Comparison of ENCODE assay signal across 9 mouse cellular contexts in genomic region chr5:35530442-35530841, GRCm38 (mm10). TPM values are rescaled to one million over a fixed set of nuclear protein-coding genes. Genes with fewer than 3 reads are reported as not detected.
DNase-seq lines count a peak whose midpoint lies in the region; ATAC-seq and TF ChIP-seq lines count a peak whose summit lies in the region.
"Had no signal": no experiment of that assay in that cellular context is flagged by ENCODE, and none has a peak within 500 bp of the region (broad histone marks: within the 10 kb centered on the region; RNA-seq: fewer than 3 reads in every experiment).

No protein-coding gene starts in this region.

- H3K4me3 ChIP-seq in hindbrain, embryonic 14.5 days (replicated peaks; ENCODE audit: low read length) = no peak overlapping the region
- H3K4me3 ChIP-seq in hindbrain, embryonic 13.5 days = no peak overlapping the region
- H3K4me3 ChIP-seq in MEL (ENCODE audit: control insufficient read depth in 1 of 2, insufficient read depth in 1 of 2, low read depth in 2 of 2, low read length in 2 of 2) = no peak overlapping the region
- H3K4me3 ChIP-seq in neural tube, embryonic 14.5 days (ENCODE audit: low read depth, low read length) = no peak overlapping the region
- H3K4me3 ChIP-seq: midbrain, embryonic 12.5 days had no signal

- 15% methylated on average over 4 of the region's 4 CpGs for WGBS in hindbrain, embryonic 14.5 days
- 20% methylated on average over 4 of the region's 4 CpGs for WGBS in hindbrain, embryonic 13.5 days
- WGBS in neural tube, embryonic 14.5 days = 10% methylated on average over 4 of the region's 4 CpGs

- ATAC-seq in hindbrain, embryonic 14.5 days (ENCODE audit: low FRiP score) = no peak
- no peak for ATAC-seq in hindbrain, embryonic 13.5 days (ENCODE audit: low FRiP score)
- ATAC-seq in neural tube, embryonic 14.5 days (ENCODE audit: low read depth) = peak; percentile 70; the same call in 1 of the 2 replicates

- peaks cover 11% of the 10 kb centered on the region for H3K27me3 ChIP-seq in hindbrain, embryonic 14.5 days (ENCODE audit: control insufficient read depth, insufficient read depth, low read length)
- peaks cover 28% of the 10 kb centered on the region for H3K27me3 ChIP-seq in hindbrain, embryonic 13.5 days
- H3K27me3 ChIP-seq in MEL (ENCODE audit: control insufficient read depth in 1 of 2, insufficient read depth in 2 of 2, low read length in 2 of 2) = no peaks in the 10 kb centered on the region
- H3K27me3 ChIP-seq in neural tube, embryonic 14.5 days (ENCODE audit: control insufficient read depth, insufficient read depth, low read length) = no peaks in the 10 kb centered on the region

- TF ChIP-seq EP300 in MEL (IDR thresholded peaks at IDR 0.05; ENCODE audit: low read depth in 1 of 2, low read length in 2 of 2) = no peak

- no peak for TF ChIP-seq POLR2A in MEL (IDR thresholded peaks at IDR 0.05; ENCODE audit: control insufficient read depth in 1 of 2, insufficient read depth in 1 of 2, low read depth in 1 of 2, low read length in 2 of 2, poor library complexity in 1 of 2)

- H3K9me3 ChIP-seq in hindbrain, embryonic 14.5 days (ENCODE audit: control insufficient read depth, low read length) = no peaks in the 10 kb centered on the region
- no peaks in the 10 kb centered on the region for H3K9me3 ChIP-seq in hindbrain, embryonic 13.5 days
- no peaks in the 10 kb centered on the region for H3K9me3 ChIP-seq in MEL (replicated peaks; ENCODE audit: insufficient read depth, low read length)
- H3K9me3 ChIP-seq in neural tube, embryonic 14.5 days (ENCODE audit: control insufficient read depth, low read length) = no peaks in the 10 kb centered on the region
- H3K9me3 ChIP-seq: midbrain, embryonic 12.5 days had no signal

- TF ChIP-seq CTCF in MEL (IDR thresholded peaks at IDR 0.05 in 2 of 3, conservative IDR thresholded peaks at IDR 0.05 in 1 of 3; ENCODE audit: control insufficient read depth in 1 of 3, insufficient read depth in 1 of 3, low read depth in 2 of 3, low read length in 3 of 3, poor library complexity in 1 of 3, severe bottlenecking in 1 of 3) = peak; percentile 9 to 28 (median 21); a peak in 1 of 6 replicates

- H3K79me2 ChIP-seq in MEL (ENCODE audit: control insufficient read depth, insufficient read depth, low read length, poor library complexity) = no peaks in the 10 kb centered on the region

- H3K36me3 ChIP-seq in hindbrain, embryonic 14.5 days (replicated peaks; ENCODE audit: control insufficient read depth, insufficient read depth) = no peaks in the 10 kb centered on the region
- H3K36me3 ChIP-seq in hindbrain, embryonic 13.5 days = no peaks in the 10 kb centered on the region
- no peaks in the 10 kb centered on the region for H3K36me3 ChIP-seq in MEL (ENCODE audit: control insufficient read depth in 1 of 2, insufficient read depth in 2 of 2, low read length in 2 of 2)
- no peaks in the 10 kb centered on the region for H3K36me3 ChIP-seq in neural tube, embryonic 14.5 days (ENCODE audit: control insufficient read depth, insufficient read depth, low read length)
- H3K36me3 ChIP-seq: midbrain, embryonic 12.5 days had no signal

- no peak; the same call in 1 of the 2 replicates for TF ChIP-seq RAD21 in MEL (IDR thresholded peaks at IDR 0.05; ENCODE audit: low read depth, low read length)

- DNase-seq in hindbrain, embryonic 14.5 days (ENCODE audit: low spot score) = peak; percentile 57
- DNase-seq in A20 (ENCODE audit: low read depth, low spot score) (peak; percentile 59), MEL (ENCODE audit: low read depth, low spot score) (peak; percentile 16)
- peak; percentile 69 for DNase-seq in embryo, embryonic 9.5 days (ENCODE audit: extremely low spot score)
- DNase-seq in kidney, postnatal 4 days = peak; percentile 74 to 80
- DNase-seq in urinary bladder, adult 18-20 months (ENCODE audit: low spot score in 2 of 2) = no peak

- H3K9ac ChIP-seq in hindbrain, embryonic 14.5 days = no peak overlapping the region
- no peak overlapping the region for H3K9ac ChIP-seq in hindbrain, embryonic 13.5 days
- no peak overlapping the region for H3K9ac ChIP-seq in MEL (ENCODE audit: control insufficient read depth, low read depth, low read length, poor library complexity, severe bottlenecking)
- no peak overlapping the region for H3K9ac ChIP-seq in neural tube, embryonic 14.5 days (replicated peaks; ENCODE audit: low read depth, low read length)
- H3K9ac ChIP-seq: midbrain, embryonic 12.5 days had no signal

- no peak overlapping the region for H3K27ac ChIP-seq in hindbrain, embryonic 14.5 days
- no peak overlapping the region for H3K27ac ChIP-seq in hindbrain, embryonic 13.5 days
- no peak overlapping the region for H3K27ac ChIP-seq in MEL (ENCODE audit: control insufficient read depth, low read depth, low read length)
- H3K27ac ChIP-seq in neural tube, embryonic 14.5 days (ENCODE audit: low read depth, low read length) = no peak overlapping the region
- H3K27ac ChIP-seq: midbrain, embryonic 12.5 days had no signal

- no peak overlapping the region for H3K4me2 ChIP-seq in hindbrain, embryonic 14.5 days (replicated peaks)
- no peak overlapping the region for H3K4me2 ChIP-seq in hindbrain, embryonic 13.5 days
- H3K4me2 ChIP-seq in neural tube, embryonic 14.5 days (ENCODE audit: low read depth, low read length) = no peak overlapping the region
- H3K4me2 ChIP-seq: midbrain, embryonic 12.5 days had no signal

- H3K4me1 ChIP-seq in hindbrain, embryonic 14.5 days (replicated peaks; ENCODE audit: control insufficient read depth, insufficient read depth, low read length) = 0 out of 2 replicates have a peak, but pooled peaks cover 5% of the 10 kb centered on the region
- H3K4me1 ChIP-seq in hindbrain, embryonic 13.5 days (replicated peaks) = peaks cover 14% of the 10 kb centered on the region
- H3K4me1 ChIP-seq in MEL (ENCODE audit: control insufficient read depth in 1 of 2, insufficient read depth in 2 of 2, low read length in 2 of 2) = no peaks in the 10 kb centered on the region
- H3K4me1 ChIP-seq in neural tube, embryonic 14.5 days (ENCODE audit: control insufficient read depth, insufficient read depth, low read length) = peaks cover 3% of the 10 kb centered on the region; the same call in 1 of the 2 replicates

TF ChIP-seq in MEL, 35 proteins besides CTCF, POLR2A, EP300 and RAD21:
- TF ChIP-seq USF2 (IDR thresholded peaks at IDR 0.05; ENCODE audit: borderline replicate concordance in 1 of 2, insufficient read depth in 1 of 2, low read depth in 1 of 2, low read length in 2 of 2) (no peak), TCF12 (IDR thresholded peaks at IDR 0.05; ENCODE audit: low read depth, low read length) (no peak), NELFE (IDR thresholded peaks at IDR 0.05; ENCODE audit: low read depth, low read length) (no peak), NRF1 (IDR thresholded peaks at IDR 0.05; ENCODE audit: insufficient read depth, low read depth, low read length, poor library complexity, severe bottlenecking) (no peak)

RNA-seq across cellular contexts. Expression of gene Cpz, which starts 4.9 kb away (rescaled TPM):
- polyA plus RNA-seq in hindbrain, embryonic 14.5 days (2014; fragmentation: Nextera tagmentation; extraction: Ambion mirVana) = 0.80 and 1.0 TPM in 2 replicates
- polyA plus RNA-seq in hindbrain, embryonic 13.5 days (2015; fragmentation: Nextera tagmentation; extraction: Ambion mirVana) = 1.1 and 2.3 TPM in 2 replicates
- not detected in 2 replicates for total RNA-seq in MEL (2012; rRNA removed)
- under 1 TPM in 1 of 2 experiments, not detected in 1; 0.10 TPM for polyA plus RNA-seq in MEL (2012; ENCODE audit: insufficient read depth in 1 of 2, insufficient read length in 2 of 2, low read depth in 1 of 2, low replicate concordance in 2 of 2, missing spikeins in 1 of 2)
- polyA plus RNA-seq in neural tube, embryonic 14.5 days (2014; fragmentation: Nextera tagmentation; extraction: Ambion mirVana) = 2.5 TPM in 1 of 2 replicates, not detected in the other

RNA-seq across cellular contexts. Expression of gene Trmt44, which starts 44.4 kb away (rescaled TPM):
- polyA plus RNA-seq in hindbrain, embryonic 14.5 days (2014; fragmentation: Nextera tagmentation; extraction: Ambion mirVana) = 6.0 and 6.5 TPM in 2 replicates
- polyA plus RNA-seq in hindbrain, embryonic 13.5 days (2015; fragmentation: Nextera tagmentation; extraction: Ambion mirVana) = 7.5 and 8.2 TPM in 2 replicates
- 13.1 and 16.6 TPM in 2 replicates for total RNA-seq in MEL (2012; rRNA removed)
- 10 to 100 TPM in 1 of 2 experiments, not detected in 1; 14.3 TPM for polyA plus RNA-seq in MEL (2012; ENCODE audit: insufficient read depth in 1 of 2, insufficient read length in 2 of 2, low read depth in 1 of 2, low replicate concordance in 2 of 2, missing spikeins in 1 of 2)
- 6.9 and 7.8 TPM in 2 replicates for polyA plus RNA-seq in neural tube, embryonic 14.5 days (2014; fragmentation: Nextera tagmentation; extraction: Ambion mirVana)

RNA-seq across cellular contexts. Expression of gene Acox3, which starts 52.4 kb away (rescaled TPM):
- polyA plus RNA-seq in hindbrain, embryonic 14.5 days (2014; fragmentation: Nextera tagmentation; extraction: Ambion mirVana) = 13.7 and 14.5 TPM in 2 replicates
- 16.0 and 16.3 TPM in 2 replicates for polyA plus RNA-seq in hindbrain, embryonic 13.5 days (2015; fragmentation: Nextera tagmentation; extraction: Ambion mirVana)
- total RNA-seq in MEL (2012; rRNA removed) = 3.9 and 6.5 TPM in 2 replicates
- polyA plus RNA-seq in MEL (2012; ENCODE audit: insufficient read depth in 1 of 2, insufficient read length in 2 of 2, low read depth in 1 of 2, low replicate concordance in 2 of 2, missing spikeins in 1 of 2) = 10 to 100 TPM in 1 of 2 experiments, not detected in 1; 11.4 TPM
- polyA plus RNA-seq in neural tube, embryonic 14.5 days (2014; fragmentation: Nextera tagmentation; extraction: Ambion mirVana) = 16.1 and 18.5 TPM in 2 replicates

Comparison
In these comparisons a context has a peak if more than half of its experiments do, and no peak if none do; other contexts are left out.
1. DNase-seq: peak in hindbrain, embryonic 14.5 days (single experiment), A20 (single experiment), MEL (single experiment), embryo, embryonic 9.5 days (single experiment) and kidney, postnatal 4 days (2 of 2); none in urinary bladder, adult 18-20 months (0 of 2).